Comparison of ENCODE assay signal across 27 mouse cellular contexts in genomic region chr2:93204571-93204970, GRCm38 (mm10). TPM values are rescaled to one million over a fixed set of nuclear protein-coding genes. Genes with fewer than 3 reads are reported as not detected.
DNase-seq lines count a peak whose midpoint lies in the region; ATAC-seq lines count a peak whose summit lies in the region.
"Had no signal": no experiment of that assay in that cellular context is flagged by ENCODE, and none has a peak within 500 bp of the region (broad histone marks: within the 10 kb centered on the region; RNA-seq: fewer than 3 reads in every experiment).

No protein-coding gene starts in this region.

- peaks cover 40% of the 10 kb centered on the region for H3K4me1 ChIP-seq in midbrain, embryonic 10.5 days
- 0 out of 2 replicates have a peak, but pooled peaks cover 4% of the 10 kb centered on the region for H3K4me1 ChIP-seq in midbrain, embryonic 14.5 days (ENCODE audit: control insufficient read depth, insufficient read depth, low read length)

- H3K9me3 ChIP-seq in midbrain, embryonic 10.5 days (replicated peaks), result no peaks in the 10 kb centered on the region
- no peaks in the 10 kb centered on the region for H3K9me3 ChIP-seq in midbrain, embryonic 14.5 days (ENCODE audit: control insufficient read depth, low read length)
- H3K9me3 ChIP-seq: embryonic facial prominence, embryonic 12.5 days; forebrain, embryonic 15.5 days; hindbrain, embryonic 15.5 days; limb, embryonic 12.5 days had no signal

- H3K27ac ChIP-seq in midbrain, embryonic 10.5 days (replicated peaks), result peak overlapping the region; percentile 55; the same call in 1 of the 2 replicates
- no peak overlapping the region for H3K27ac ChIP-seq in midbrain, embryonic 14.5 days (replicated peaks; ENCODE audit: low read depth, low read length)
- H3K27ac ChIP-seq: embryonic facial prominence, embryonic 12.5 days; forebrain, embryonic 15.5 days; hindbrain, embryonic 15.5 days; limb, embryonic 12.5 days; macrophage had no signal

- 86% methylated on average over 6 of the region's 6 CpGs for WGBS in midbrain, embryonic 10.5 days
- WGBS in midbrain, embryonic 14.5 days, result 91% methylated on average over 6 of the region's 6 CpGs

- H3K27me3 ChIP-seq in midbrain, embryonic 10.5 days (ENCODE audit: low read depth, poor library complexity, severe bottlenecking), result no peaks in the 10 kb centered on the region
- H3K27me3 ChIP-seq in midbrain, embryonic 14.5 days (ENCODE audit: control insufficient read depth, insufficient read depth, low read length), result no peaks in the 10 kb centered on the region
- H3K27me3 ChIP-seq: embryonic facial prominence, embryonic 12.5 days; forebrain, embryonic 15.5 days; hindbrain, embryonic 15.5 days; limb, embryonic 12.5 days had no signal

- ATAC-seq in midbrain, embryonic 14.5 days (ENCODE audit: low FRiP score, low TSS enrichment), result no peak
- ATAC-seq in CD4-positive, CD25-positive, alpha-beta regulatory T cell, adult 4 months, result peak; percentile 38
- ATAC-seq in megakaryocyte progenitor cell, adult 5-6 weeks (replicated peaks; ENCODE audit: poor library complexity), result 0 out of 2 replicates have a peak, but pooled peaks have one; percentile 32
- ATAC-seq in cerebellum, adult (ENCODE audit: insufficient number of reproducible peaks, low FRiP score, low TSS enrichment), result no peak
- ATAC-seq: intestine, embryonic 16.5 days; lung, postnatal 0 days had no signal

- no peak overlapping the region for H3K4me2 ChIP-seq in midbrain, embryonic 14.5 days (ENCODE audit: low read length)
- H3K4me2 ChIP-seq: embryonic facial prominence, embryonic 12.5 days; forebrain, embryonic 15.5 days; heart, embryonic 11.5 days; hindbrain, embryonic 15.5 days; limb, embryonic 12.5 days; liver, embryonic 11.5 days; midbrain, embryonic 11.5 days had no signal

- H3K4me3 ChIP-seq in midbrain, embryonic 10.5 days, result no peak overlapping the region
- no peak overlapping the region for H3K4me3 ChIP-seq in midbrain, embryonic 14.5 days (replicated peaks; ENCODE audit: low read depth, low read length)
- H3K4me3 ChIP-seq: embryonic facial prominence, embryonic 12.5 days; forebrain, embryonic 15.5 days; hindbrain, embryonic 15.5 days; limb, embryonic 12.5 days; myocyte had no signal

- no peak for DNase-seq in midbrain, embryonic 10.5 days (ENCODE audit: low spot score)
- no peak for DNase-seq in midbrain, embryonic 14.5 days
- peak; percentile 34 for DNase-seq in CD4-positive, CD25-positive, alpha-beta regulatory T cell, adult 2 months (ENCODE audit: low read depth, low spot score)
- DNase-seq in layer of hippocampus, postnatal 10 days (ENCODE audit: low spot score in 2 of 2), result no peak
- no peak for DNase-seq in yolk sac, embryonic 10.5 days (ENCODE audit: low spot score)
- DNase-seq: cerebellum, adult 11-12 months; cerebellum, postnatal 10 days; gastrocnemius, postnatal 10 days; kidney, postnatal 36 days; liver, postnatal 0 days; retina, postnatal 1 day; right cerebral cortex, postnatal 25 days; spleen, adult 18-20 months had no signal

- H3K9ac ChIP-seq in midbrain, embryonic 14.5 days (replicated peaks; ENCODE audit: low read length), result no peak overlapping the region
- H3K9ac ChIP-seq: embryonic facial prominence, embryonic 12.5 days; forebrain, embryonic 15.5 days; hindbrain, embryonic 15.5 days; limb, embryonic 12.5 days; liver, postnatal 0 days had no signal

- H3K36me3 ChIP-seq in midbrain, embryonic 10.5 days, result peaks cover 100% of the 10 kb centered on the region
- H3K36me3 ChIP-seq in midbrain, embryonic 14.5 days (ENCODE audit: control insufficient read depth, insufficient read depth, low read length), result peaks cover 44% of the 10 kb centered on the region
- H3K36me3 ChIP-seq: embryonic facial prominence, embryonic 12.5 days had no signal

RNA-seq across cellular contexts. Expression of gene Trp53i11, which starts 17.2 kb away (rescaled TPM):
- polyA plus RNA-seq in midbrain, embryonic 10.5 days (2016; fragmentation: Nextera tagmentation; extraction: Ambion mirVana), result 171 and 214 TPM in 2 replicates
- 122 and 165 TPM in 2 replicates for polyA plus RNA-seq in midbrain, embryonic 14.5 days (2014; fragmentation: Nextera tagmentation; extraction: Ambion mirVana)
- 10 to 100 TPM; 48.6 to 70.7 TPM for polyA plus RNA-seq in CD4-positive, CD25-positive, alpha-beta regulatory T cell, adult 4 months (2017; shearing (Covaris generic))
- total RNA-seq in megakaryocyte progenitor cell, adult 5-6 weeks (2015), result 2.2 and 2.4 TPM in 2 replicates
- 1.00 and 1.8 TPM in 2 replicates for total RNA-seq in megakaryocyte progenitor cell, adult 5-6 weeks (2017)
- total RNA-seq in layer of hippocampus, postnatal 10 days (2021), result 10 to 100 TPM; 50.8 to 51.5 TPM

Comparison
In these comparisons a context has a peak if more than half of its experiments do, and no peak if none do; other contexts are left out.
1. ATAC-seq: peak in CD4-positive, CD25-positive, alpha-beta regulatory T cell, adult 4 months (single experiment) and megakaryocyte progenitor cell, adult 5-6 weeks (single experiment); none in midbrain, embryonic 14.5 days (single experiment) and cerebellum, adult (single experiment).